Mouse (Mus musculus) T-helper 2 cell (primary cell): ENCODE measurements around the gene Prdx2.

Experiments
- in situ Hi-C: fragments of 300-600 bp; cut with MboI, MseI; formaldehyde crosslinking; loops from one replicate; pipeline ENCODE4 v1.15.1; 2025; ENCODE audit warnings: high pct_unique_total_duplicates

The Prdx2 gene

DNA sequence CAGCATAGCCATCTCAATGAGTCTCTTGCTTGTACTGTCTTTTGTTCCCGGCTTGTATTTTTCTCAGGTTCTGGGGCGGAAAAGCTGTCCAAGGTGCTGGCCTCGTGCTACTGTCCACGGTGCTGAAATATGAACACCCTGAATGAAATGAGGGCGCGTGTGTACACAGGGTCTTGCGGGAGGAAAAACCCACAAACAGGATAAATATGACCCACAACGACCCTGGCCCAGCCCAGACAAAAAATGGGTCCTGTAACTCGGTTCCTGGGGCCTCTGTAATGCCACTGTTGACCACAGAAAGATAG lies 22.2 kb upstream of the Prdx2 start:
- in situ Hi-C loops: no loop called here

DNA sequence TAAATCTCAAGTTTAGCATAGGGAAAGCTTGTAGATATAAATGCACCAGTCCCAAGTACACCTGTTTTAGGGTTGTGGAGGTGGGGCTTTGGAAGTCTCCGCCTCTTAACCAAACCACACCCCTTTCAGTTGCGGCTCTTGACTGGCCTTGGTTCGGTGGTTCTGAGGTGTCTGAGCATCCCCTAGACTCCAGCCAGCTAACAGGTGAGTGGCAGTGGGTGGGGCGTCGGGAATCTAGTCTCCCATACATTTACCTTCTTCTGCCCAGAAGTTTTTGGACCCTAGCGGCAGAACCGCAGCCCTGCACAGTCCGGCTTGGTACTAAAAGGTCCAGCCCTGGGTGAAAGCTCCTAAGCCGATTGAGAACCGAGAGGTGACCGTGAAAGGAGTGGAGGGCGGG lies 19.6 kb upstream of the Prdx2 start:
- in situ Hi-C loops: no loop called here

DNA sequence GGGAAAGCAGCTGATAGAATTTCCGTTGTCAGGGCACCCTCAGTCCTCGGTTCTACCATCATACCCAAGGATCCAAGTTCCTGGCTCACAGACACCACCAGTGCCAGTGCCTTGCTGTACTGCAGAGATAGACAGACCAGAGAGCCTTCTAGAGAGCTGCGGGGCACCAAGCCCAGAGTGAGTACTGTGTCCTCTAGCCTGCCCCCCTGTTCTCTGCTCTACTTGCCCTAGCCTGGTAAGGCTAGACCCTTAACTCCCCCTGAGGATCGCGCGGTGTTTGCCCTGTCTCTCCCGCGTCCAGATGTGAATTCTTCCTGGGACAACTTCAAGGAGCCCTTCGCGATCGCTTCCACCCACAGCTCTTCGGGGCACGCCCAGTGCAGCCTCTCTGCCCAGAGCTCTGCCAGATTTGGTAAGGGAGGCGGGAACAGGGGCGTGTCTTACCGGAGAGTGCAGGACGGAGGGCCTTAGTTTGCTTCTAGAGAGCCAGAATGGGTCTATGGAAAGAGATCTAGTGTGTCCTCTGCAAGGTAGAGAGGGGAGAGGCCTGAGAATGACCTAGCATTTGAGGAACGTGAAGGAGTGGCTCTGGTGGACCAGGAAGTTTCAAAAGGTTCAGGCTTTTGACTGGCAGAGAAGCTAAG lies 16.7 kb upstream of the Prdx2 start:
- in situ Hi-C loops: no loop called here

DNA sequence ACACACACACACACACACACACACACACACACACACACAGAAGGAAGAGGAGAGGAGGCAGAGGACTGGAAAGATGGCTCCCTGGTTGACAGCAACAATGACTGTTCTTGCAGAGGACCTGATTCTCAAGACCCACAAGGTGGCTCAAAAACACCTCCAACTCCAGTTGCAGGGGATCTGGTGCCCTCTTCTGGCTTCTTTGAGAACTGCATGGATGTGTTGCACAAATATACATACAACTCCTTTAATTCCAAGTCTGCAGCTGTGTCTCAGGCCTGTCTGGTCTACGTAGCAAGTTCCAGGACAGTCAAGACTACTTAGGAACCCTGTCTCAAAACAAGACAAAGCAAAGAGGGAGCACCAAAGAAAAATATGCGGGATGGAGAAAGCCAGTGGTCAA lies 12.6 kb upstream of the Prdx2 start:
- in situ Hi-C loops: no loop called here

DNA sequence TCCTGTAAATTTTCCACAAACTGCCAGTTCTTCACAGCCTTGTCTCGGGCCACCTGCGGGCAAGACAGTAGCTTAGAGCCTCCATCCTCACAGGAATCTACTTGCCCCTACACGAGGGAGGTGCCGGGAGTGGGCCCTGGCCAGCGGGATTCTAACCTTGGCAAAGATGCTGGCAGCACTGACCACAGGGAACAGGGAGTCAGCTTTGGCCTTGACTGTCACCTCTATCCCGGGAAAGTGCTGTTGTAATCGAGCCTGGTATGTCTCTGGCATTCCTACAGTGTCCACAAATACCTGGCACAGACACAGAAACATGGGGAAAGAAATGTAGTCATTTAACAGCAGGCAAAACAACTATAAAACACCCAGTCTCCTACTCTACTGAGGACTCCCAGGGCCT lies 9.6 kb upstream of the Prdx2 start:
- in situ Hi-C loops: no loop called here

DNA sequence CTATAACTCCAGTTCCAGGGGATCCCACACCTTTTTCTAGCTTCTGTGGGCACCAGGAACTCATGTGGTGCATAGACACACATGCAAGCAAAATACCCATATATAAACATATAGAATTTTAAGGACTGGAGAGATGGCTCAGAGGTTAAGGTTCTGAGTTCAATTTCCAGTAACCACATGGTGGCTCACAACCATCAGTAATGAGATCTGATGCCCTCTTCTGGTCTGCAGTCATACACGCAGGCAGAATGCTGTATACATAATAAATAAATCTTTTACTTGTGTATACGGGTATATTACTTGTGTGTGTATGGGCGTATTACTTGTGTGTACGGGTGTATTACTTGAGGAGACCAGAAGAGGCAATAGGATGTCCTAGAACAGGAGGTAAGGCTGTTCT lies 5.4 kb upstream of the Prdx2 start:
- in situ Hi-C loops: no loop called here

DNA sequence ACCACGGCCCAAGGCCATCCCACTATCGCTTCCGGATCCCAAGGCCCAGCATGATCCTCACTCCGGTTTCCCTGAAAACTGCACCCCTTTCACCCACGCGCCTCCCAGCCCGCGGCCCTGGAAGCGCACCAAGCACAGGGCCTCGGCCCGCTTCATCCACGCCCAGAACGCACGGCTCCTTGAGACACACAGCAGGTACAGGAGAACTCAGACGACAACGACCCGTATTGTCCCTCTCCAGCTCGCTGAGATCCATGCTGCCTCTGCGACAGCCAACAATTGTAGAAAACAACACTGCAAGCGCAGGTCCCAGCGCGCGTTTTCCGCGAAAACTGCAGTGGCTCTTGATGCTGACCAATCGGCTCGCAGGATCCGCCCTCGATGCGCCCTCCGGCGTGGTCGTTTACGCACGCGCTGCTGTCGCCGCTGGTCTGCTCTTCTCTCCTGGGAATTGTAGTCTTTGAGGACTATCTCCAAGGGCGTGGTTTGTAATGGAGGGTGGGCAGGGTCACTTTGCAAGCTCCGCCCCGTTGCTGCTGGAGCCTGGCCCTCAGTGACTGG lies 3.6 kb upstream of the Prdx2 start:
- in situ Hi-C loops: loop anchor here (5.0 kb wide), 1 partner anchor 96 kb away; the partner anchor contains the start of gene Fbxw9

DNA sequence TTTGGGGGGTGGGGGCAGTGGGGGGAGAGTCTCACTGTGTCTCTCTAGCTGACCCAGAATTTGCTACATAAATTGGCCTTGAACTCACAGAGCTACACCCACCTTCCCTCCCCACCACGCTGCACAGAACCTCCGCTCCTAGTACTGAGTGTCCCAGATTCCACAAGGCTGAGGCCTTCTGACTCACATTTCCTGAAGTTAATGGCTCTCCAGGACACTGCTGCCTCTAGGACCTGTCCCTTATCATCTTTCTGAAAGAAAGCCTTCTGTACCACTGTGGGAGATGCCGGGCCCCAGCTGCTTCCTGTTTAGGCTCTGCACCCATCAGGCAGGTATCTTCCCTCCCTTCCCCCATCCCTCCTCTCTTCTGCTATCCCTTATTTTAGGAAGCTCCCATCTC lies 2.8 kb upstream of the Prdx2 start:
- in situ Hi-C loops: loop anchor here (5.0 kb wide), 1 partner anchor 96 kb away; the partner anchor contains the start of gene Fbxw9

DNA sequence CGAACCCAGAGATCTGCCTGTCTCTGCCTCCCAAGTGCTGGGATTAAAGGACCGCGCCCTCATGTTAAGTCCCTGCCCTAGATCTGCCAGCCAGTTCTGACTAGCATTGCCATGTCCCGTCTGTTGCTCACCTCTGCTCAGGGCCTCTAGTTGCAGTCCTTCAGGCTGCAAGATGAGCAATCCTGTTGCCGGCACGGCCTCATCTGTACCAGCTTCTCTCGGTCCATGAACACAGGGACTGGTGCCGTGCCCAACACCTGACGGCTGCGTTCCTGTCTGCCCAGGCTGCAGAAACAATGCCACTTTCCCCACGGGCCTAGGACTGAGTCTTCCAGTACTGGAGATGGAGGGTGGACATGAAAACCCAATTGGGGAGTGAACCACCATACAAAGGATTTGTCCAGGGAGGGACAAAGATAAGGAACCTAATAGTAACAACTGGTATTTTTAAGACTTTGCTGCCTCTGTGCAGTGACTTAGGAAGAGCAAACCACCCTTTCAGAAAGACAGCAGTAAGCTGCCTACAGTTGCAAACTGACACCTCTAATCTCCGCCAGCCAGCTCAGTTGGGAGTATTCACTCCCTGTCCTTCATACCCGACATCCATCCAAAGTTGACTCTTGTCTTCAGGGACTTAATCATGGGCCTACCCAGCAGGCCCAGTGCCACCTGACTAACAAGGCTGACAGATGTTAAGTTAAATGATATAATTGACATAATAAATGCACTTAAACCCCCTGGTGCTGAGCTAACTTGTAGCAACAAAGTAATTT lies 1.7 kb upstream of the Prdx2 start:
- in situ Hi-C loops: loop anchor here (5.0 kb wide), 1 partner anchor 95 kb away; the partner anchor contains the start of gene Fbxw9

DNA sequence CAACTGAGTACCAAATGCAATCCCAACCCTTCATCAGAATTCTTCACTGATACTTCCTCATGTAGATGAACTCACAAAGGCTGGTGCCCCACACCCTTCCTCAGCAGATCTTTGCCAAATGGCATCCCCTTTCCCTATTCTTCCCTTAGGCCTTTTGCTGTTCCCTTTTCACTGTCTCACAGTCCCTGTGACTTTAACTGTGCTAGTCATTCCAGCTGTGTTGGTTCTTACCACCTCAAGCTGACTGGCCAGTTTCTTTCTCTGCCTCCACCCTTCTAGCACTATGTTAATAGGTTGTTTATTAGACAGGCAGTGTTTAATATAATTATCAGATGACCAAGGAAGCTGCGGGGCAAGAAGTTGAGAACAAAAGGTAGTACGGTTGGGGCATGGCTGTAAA lies 737 bp upstream of the Prdx2 start:
- in situ Hi-C loops: loop anchor here (5.0 kb wide), 1 partner anchor 94 kb away; the partner anchor contains the start of gene Fbxw9

DNA sequence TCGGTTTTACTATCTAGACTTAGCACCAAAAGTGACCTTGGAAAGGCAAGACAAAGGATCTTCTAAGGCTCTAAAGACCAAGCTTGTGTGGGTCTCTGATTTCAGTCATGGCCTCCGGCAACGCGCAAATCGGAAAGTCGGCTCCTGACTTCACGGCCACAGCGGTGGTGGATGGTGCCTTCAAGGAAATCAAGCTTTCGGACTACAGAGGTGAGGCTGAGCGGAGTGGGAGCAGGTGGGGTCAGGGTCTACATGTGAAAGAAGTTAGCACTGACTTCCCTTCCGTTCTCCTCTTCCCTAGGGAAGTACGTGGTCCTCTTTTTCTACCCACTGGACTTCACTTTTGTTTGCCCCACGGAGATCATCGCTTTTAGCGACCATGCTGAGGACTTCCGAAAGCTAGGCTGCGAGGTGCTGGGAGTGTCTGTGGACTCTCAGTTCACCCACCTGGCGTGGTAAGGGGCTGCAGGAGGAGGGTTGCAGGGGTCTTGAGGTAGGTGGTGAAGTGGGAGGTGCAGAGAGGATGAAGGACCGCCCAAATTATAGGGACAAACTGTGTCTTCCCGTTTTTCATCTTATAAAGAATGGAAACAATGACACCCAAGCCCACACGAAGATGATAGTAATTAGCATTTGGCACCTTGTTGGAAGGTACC lies 876 bp downstream of the Prdx2 start:
- in situ Hi-C loops: no loop called here

DNA sequence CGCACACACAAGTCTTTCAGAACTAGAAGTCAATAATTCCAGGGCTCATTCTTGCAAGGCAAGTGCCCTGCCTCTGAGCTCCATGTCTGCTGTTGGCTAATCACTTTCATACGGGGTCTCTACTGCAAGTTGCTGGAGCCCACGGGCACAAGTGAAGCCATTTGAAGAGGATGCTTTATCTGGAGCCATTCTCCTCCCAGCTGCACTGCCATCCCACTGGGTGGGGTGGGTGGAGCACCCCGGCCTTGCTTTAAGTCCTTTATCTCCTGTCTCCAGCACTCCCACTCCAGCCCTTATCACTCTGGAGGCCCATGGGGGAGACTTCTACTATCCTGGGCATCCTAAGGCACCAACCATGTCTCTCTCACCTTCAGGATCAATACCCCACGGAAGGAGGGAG lies 1.5 kb downstream of the Prdx2 start:
- in situ Hi-C loops: no loop called here

DNA sequence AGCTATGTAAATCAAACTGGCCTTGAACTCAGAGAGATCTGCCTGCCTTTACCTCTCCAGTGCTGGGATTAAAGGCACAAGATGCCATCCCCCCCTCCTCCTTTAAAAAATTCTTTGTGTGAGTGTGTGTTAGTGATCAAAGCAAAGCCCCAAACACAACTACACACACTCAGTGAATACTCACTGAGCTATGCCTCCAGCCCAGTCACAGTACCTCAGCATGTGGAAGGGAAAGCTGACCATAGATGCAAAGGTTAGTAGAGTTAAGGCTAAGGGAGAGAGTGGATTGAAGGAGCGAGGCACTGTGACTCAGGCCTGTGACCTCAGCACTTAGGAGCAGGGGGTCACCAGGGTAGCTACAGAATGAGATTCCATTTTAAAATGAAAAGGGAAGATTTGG lies 3.7 kb downstream of the Prdx2 start:
- in situ Hi-C loops: no loop called here

DNA sequence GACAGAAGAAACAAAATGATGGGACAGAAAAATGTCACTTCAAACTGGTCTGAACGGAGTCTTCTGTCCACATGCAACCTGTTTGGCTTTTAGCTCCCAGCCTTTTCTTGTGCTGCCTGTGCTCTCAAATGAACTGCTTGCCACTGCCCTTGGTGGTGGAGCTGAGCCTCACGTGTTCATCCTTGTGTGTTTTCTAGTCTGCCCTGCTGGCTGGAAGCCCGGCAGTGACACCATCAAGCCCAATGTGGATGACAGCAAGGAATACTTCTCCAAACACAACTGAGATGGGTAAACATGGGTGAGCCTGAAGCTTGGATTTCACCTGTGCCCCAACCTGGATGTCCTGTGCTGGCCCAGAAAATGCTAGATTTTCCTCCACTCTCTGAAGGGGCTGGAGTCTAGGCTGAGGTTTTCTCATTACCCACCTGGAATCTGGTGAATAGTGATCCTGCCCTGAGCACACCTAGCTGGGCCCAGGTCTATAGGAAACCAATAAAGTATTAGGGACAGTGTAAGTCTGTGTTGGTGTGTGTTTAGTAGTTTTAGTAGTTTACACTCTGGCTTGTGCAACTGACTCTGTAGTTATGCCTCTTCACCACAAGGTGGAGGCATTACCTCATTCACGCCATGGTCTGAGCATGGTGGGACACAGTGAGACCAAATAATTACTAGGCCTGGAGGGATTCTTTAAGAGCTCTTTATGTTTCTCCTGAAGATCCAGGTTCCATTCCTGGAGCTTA lies 4.6 kb downstream of the Prdx2 start:
- in situ Hi-C loops: no loop called here

DNA sequence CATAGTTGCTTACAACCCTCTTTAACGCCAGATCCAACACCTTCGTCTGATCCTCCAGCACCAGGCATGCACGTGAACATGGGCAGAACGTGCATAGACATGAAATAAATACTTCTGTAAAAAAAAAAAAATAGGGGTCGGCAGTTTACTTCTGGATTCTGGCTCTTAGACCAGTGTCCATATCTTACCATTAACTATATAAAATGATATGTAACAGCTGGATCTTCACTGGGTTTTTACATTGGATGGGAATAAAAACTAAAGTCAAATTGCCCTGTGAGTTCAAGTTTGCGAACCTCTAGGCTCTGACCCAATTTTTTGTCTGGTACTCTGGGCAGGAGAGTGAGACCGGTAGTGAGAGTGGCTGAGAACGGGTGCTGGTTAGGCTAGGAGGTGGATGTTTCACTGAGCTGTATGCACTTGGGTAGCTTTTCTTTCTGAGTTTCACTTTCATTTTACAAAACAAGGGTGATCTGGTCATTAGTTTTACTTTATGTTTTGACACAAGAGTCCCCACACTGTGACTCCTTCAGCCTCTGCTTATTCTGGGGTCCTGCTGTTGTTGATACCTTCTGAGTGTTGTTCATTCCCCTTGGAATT lies 5.3 kb downstream of the Prdx2 start:
- in situ Hi-C loops: no loop called here

DNA sequence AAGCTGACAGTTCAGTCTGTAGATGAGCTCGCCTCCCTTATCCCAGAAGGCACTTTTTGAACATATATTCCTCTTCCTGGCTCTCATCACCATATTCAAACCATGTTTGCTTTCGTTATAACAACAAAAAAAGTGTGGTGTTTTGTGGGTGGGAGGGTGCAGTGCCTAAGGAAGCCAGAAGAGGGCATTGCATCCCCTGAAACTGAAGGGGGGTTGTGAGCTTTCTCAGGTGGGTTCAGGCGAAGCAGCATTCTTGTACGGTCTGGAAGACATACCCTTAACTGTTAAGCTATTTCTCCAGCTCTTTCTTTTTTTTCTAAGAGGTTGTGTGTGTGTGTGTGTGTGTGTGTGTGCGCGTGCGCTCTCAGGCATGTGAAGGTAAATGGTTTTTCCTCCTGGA lies 6.0 kb downstream of the Prdx2 start:
- in situ Hi-C loops: no loop called here

DNA sequence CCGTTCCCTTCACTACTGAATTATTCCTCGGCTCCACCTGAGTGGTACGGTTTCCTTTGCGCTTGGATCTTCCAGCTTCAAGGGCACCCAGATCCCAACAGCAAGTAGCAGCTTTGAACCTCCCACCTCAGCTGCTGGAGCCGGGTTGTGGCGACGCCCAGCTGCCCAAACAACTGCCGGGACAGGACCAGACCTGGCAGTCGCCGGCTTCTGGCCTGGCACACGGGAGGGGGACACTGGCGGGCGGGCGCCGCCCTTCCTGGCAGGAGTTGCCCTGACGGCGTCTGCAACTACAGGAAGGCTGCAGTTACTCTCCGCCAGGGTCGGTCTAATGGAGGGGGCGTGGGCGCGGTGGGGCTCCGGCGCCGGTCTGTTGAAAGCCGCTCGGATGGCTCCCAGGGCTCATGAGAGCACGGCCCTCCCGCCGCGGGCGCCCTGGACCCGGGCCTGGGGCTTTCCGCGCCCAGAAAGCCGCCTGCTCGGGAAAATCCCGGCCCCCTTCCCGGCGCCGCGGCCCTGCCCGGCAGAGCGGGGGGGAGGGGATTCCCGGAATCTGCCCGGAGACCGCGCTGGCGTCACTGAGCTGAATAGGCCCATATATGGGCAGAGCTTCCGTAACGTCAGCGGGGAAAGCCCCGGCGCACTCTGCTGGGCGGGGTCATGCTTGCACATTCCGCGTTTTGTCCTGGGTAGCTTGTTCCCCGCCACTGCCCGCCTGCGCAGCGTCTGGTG lies 6.8 kb downstream of the Prdx2 start:
- in situ Hi-C loops: no loop called here

DNA sequence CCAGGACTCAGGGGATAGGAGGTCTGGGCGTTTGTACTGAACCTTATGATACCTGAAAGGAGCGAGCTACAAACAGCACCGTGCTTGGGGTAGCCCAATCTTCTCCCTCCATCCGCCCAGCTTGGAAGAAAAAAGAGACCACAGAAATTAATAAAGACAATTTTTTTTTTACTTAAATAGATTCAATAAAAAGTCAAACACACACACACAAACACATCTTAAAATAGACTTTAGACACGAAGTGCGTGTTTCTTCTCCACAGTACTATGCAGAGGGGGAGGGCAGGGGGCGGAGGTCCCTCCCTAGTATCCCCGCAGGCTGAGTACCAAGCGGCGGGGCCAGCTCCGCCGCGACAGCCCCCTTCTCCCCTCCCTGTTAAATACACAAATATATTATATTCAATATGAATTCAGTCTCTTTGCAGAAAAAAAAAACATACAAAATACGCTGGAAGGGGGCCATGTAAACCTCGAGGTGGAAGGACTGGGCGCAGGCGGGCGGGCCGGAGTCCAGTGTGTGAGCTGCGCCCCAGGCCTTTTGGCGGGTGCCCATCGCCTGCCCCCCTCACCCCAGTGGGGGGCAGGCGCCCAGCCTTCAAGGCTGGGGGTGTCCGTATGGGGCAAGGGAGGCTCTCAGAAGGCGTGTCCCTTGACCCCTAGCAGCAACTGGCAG lies 7.5 kb downstream of the Prdx2 start:
- in situ Hi-C loops: no loop called here

DNA sequence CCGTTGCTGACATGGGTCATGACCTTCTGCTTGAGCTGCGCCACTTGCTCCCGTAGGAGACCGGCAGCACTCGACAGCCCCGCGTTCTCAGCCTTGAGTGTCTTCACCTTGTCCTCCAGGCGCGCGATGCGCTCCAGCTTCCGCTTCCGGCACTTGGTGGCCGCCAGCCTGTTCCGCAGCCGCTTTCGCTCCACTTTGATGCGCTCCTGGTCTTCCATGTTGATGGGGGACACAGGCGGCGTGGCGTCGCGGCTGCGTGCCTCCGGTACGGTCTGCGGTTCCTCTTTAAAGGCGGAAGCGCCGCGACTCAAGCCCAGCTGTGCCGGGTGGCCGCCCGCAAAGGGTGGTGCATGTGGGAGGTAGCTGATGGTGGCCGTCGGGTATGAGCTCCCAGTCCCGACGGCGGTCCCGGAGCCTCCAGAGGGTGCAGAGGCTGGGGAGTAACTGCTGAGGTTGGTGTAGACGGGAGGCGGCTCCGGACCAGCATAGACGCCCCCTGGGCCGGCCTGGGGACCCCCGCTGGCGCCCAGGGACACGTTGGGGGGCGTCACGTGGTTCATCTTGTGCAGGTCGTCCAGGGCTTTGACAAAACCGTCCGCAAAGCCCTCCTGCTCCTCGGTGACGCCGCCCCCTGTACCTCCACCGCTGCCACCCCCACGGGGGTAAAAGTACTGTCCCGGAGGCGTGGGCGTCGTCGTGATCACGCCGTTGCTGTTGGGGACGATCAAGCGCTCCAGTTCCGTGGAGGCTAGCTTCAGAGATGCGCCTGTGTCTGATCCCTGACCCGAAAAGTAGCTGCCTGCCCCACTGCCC lies 8.3 kb downstream of the Prdx2 start:
- in situ Hi-C loops: no loop called here
